Mouse (Mus musculus): ENCODE measurements around the gene Dsn1. TPM values are rescaled to one million over a fixed set of nuclear protein-coding genes. Genes with fewer than 3 reads are reported as not detected.

Dsn1 gene
- polyA plus RNA-seq, 1 experiment from 2014 or later, result 63.5 TPM

GRCm38 (mm10) chr2:157037303-157037702 lies 30.3 kb upstream of the Dsn1 start:
- DNase-seq (ENCODE audit: low spot score) (no peak), ATAC-seq (replicated peaks; ENCODE audit: insufficient number of reproducible peaks, low FRiP score, low TSS enrichment, low read depth) (no peak)
- H3K9me3 ChIP-seq (replicated peaks; ENCODE audit: control insufficient read depth, low read length), result no peaks in the 10 kb centered on the region
- no peaks in the 10 kb centered on the region for H3K27me3 ChIP-seq (ENCODE audit: control insufficient read depth, insufficient read depth, low read length)
- no peak overlapping the region for H3K9ac ChIP-seq (replicated peaks; ENCODE audit: low read length)
- peaks cover 29% of the 10 kb centered on the region for H3K36me3 ChIP-seq (replicated peaks; ENCODE audit: control insufficient read depth, insufficient read depth, low read depth, low read length)
- H3K27ac ChIP-seq (replicated peaks; ENCODE audit: low read depth, low read length), result no peak overlapping the region
- H3K4me3 ChIP-seq (ENCODE audit: low read depth, low read length), result no peak overlapping the region
- no peaks in the 10 kb centered on the region for H3K4me1 ChIP-seq (ENCODE audit: control insufficient read depth, insufficient read depth, low read length)
- 85% methylated on average over 9 of the region's 9 CpGs for WGBS
- H3K4me2 ChIP-seq (ENCODE audit: low read depth, low read length), result no peak overlapping the region

GRCm38 (mm10) chr2:157036400-157036799 lies 29.4 kb upstream of the Dsn1 start:
- Histone ChIP-seq H3K36me3 (replicated peaks; ENCODE audit: control insufficient read depth, insufficient read depth, low read depth, low read length) (peaks cover 24% of the 10 kb centered on the region), H3K4me1 (ENCODE audit: control insufficient read depth, insufficient read depth, low read length) (no peaks in the 10 kb centered on the region), H3K4me2 (ENCODE audit: low read depth, low read length) (no peak overlapping the region), H3K27ac (replicated peaks; ENCODE audit: low read depth, low read length) (no peak overlapping the region), H3K27me3 (ENCODE audit: control insufficient read depth, insufficient read depth, low read length) (no peaks in the 10 kb centered on the region), H3K9me3 (replicated peaks; ENCODE audit: control insufficient read depth, low read length) (no peaks in the 10 kb centered on the region), H3K4me3 (ENCODE audit: low read depth, low read length) (no peak overlapping the region), H3K9ac (replicated peaks; ENCODE audit: low read length) (no peak overlapping the region)
- no peak for DNase-seq (ENCODE audit: low spot score)
- WGBS, result 96% methylated on average over 8 of the region's 8 CpGs
- ATAC-seq (replicated peaks; ENCODE audit: insufficient number of reproducible peaks, low FRiP score, low TSS enrichment, low read depth), result no peak

GRCm38 (mm10) chr2:157035371-157035770 lies 28.4 kb upstream of the Dsn1 start:
- ATAC-seq (replicated peaks; ENCODE audit: insufficient number of reproducible peaks, low FRiP score, low TSS enrichment, low read depth), result no peak
- DNase-seq (ENCODE audit: low spot score), result no peak
- Histone ChIP-seq H3K36me3 (replicated peaks; ENCODE audit: control insufficient read depth, insufficient read depth, low read depth, low read length) (peaks cover 24% of the 10 kb centered on the region), H3K4me3 (ENCODE audit: low read depth, low read length) (no peak overlapping the region), H3K9ac (replicated peaks; ENCODE audit: low read length) (no peak overlapping the region), H3K27ac (replicated peaks; ENCODE audit: low read depth, low read length) (no peak overlapping the region), H3K9me3 (replicated peaks; ENCODE audit: control insufficient read depth, low read length) (no peaks in the 10 kb centered on the region), H3K4me2 (ENCODE audit: low read depth, low read length) (no peak overlapping the region), H3K4me1 (ENCODE audit: control insufficient read depth, insufficient read depth, low read length) (no peaks in the 10 kb centered on the region), H3K27me3 (ENCODE audit: control insufficient read depth, insufficient read depth, low read length) (no peaks in the 10 kb centered on the region)
- WGBS, result 83% methylated on average over 7 of the region's 7 CpGs

- peak; percentile 83 for DNase-seq (ENCODE audit: low spot score)
- peaks cover 48% of the 10 kb centered on the region for H3K36me3 ChIP-seq (replicated peaks; ENCODE audit: control insufficient read depth, insufficient read depth, low read depth, low read length)
Observed at GRCm38 (mm10) chr2:157030804-157031203, 23.9 kb upstream of the Dsn1 start.

GRCm38 (mm10) chr2:157028261-157028660 lies 21.3 kb upstream of the Dsn1 start:
- 87% methylated on average over 4 of the region's 4 CpGs for WGBS

More at GRCm38 (mm10) chr2:157030804-157031203, 23.9 kb upstream of the Dsn1 start:
- Histone ChIP-seq H3K27me3 (ENCODE audit: control insufficient read depth, insufficient read depth, low read length) (no peaks in the 10 kb centered on the region), H3K4me1 (ENCODE audit: control insufficient read depth, insufficient read depth, low read length) (no peaks in the 10 kb centered on the region), H3K27ac (replicated peaks; ENCODE audit: low read depth, low read length) (no peak overlapping the region), H3K9ac (replicated peaks; ENCODE audit: low read length) (no peak overlapping the region), H3K9me3 (replicated peaks; ENCODE audit: control insufficient read depth, low read length) (no peaks in the 10 kb centered on the region), H3K4me3 (ENCODE audit: low read depth, low read length) (no peak overlapping the region), H3K4me2 (ENCODE audit: low read depth, low read length) (no peak overlapping the region)
- ATAC-seq (replicated peaks; ENCODE audit: insufficient number of reproducible peaks, low FRiP score, low TSS enrichment, low read depth), result 0 out of 2 replicates have a peak, but pooled peaks have one; percentile 30
- 46% methylated on average over 9 of the region's 9 CpGs for WGBS

GRCm38 (mm10) chr2:157027106-157028008 lies 20.4 kb upstream of the Dsn1 start:
- H3K4me3 ChIP-seq (ENCODE audit: low read depth, low read length), result no peak overlapping the region
- peaks cover 57% of the 10 kb centered on the region for H3K36me3 ChIP-seq (replicated peaks; ENCODE audit: control insufficient read depth, insufficient read depth, low read depth, low read length)
- H3K27me3 ChIP-seq (ENCODE audit: control insufficient read depth, insufficient read depth, low read length), result no peaks in the 10 kb centered on the region
- WGBS, result 87% methylated on average over 21 of the region's 21 CpGs
- H3K9ac ChIP-seq (replicated peaks; ENCODE audit: low read length), result no peak overlapping the region
- no peaks in the 10 kb centered on the region for H3K4me1 ChIP-seq (ENCODE audit: control insufficient read depth, insufficient read depth, low read length)
- no peak overlapping the region for H3K27ac ChIP-seq (replicated peaks; ENCODE audit: low read depth, low read length)
- DNase-seq (ENCODE audit: low spot score), result no peak
- no peak overlapping the region for H3K4me2 ChIP-seq (ENCODE audit: low read depth, low read length)
- ATAC-seq (replicated peaks; ENCODE audit: insufficient number of reproducible peaks, low FRiP score, low TSS enrichment, low read depth), result no peak
- no peaks in the 10 kb centered on the region for H3K9me3 ChIP-seq (replicated peaks; ENCODE audit: control insufficient read depth, low read length)

More at GRCm38 (mm10) chr2:157028261-157028660, 21.3 kb upstream of the Dsn1 start:
- Histone ChIP-seq H3K27ac (replicated peaks; ENCODE audit: low read depth, low read length) (no peak overlapping the region), H3K4me2 (ENCODE audit: low read depth, low read length) (no peak overlapping the region), H3K27me3 (ENCODE audit: control insufficient read depth, insufficient read depth, low read length) (no peaks in the 10 kb centered on the region), H3K4me1 (ENCODE audit: control insufficient read depth, insufficient read depth, low read length) (no peaks in the 10 kb centered on the region), H3K36me3 (replicated peaks; ENCODE audit: control insufficient read depth, insufficient read depth, low read depth, low read length) (peaks cover 55% of the 10 kb centered on the region), H3K4me3 (ENCODE audit: low read depth, low read length) (no peak overlapping the region), H3K9ac (replicated peaks; ENCODE audit: low read length) (no peak overlapping the region), H3K9me3 (replicated peaks; ENCODE audit: control insufficient read depth, low read length) (no peaks in the 10 kb centered on the region)
- ATAC-seq (replicated peaks; ENCODE audit: insufficient number of reproducible peaks, low FRiP score, low TSS enrichment, low read depth) (no peak), DNase-seq (ENCODE audit: low spot score) (no peak)

GRCm38 (mm10) chr2:157021156-157021555 lies 14.2 kb upstream of the Dsn1 start:
- Histone ChIP-seq H3K27ac (replicated peaks; ENCODE audit: low read depth, low read length) (no peak overlapping the region), H3K4me1 (ENCODE audit: control insufficient read depth, insufficient read depth, low read length) (no peaks in the 10 kb centered on the region), H3K4me2 (ENCODE audit: low read depth, low read length) (no peak overlapping the region), H3K36me3 (replicated peaks; ENCODE audit: control insufficient read depth, insufficient read depth, low read depth, low read length) (peaks cover 52% of the 10 kb centered on the region), H3K9me3 (replicated peaks; ENCODE audit: control insufficient read depth, low read length) (no peaks in the 10 kb centered on the region), H3K27me3 (ENCODE audit: control insufficient read depth, insufficient read depth, low read length) (no peaks in the 10 kb centered on the region), H3K4me3 (ENCODE audit: low read depth, low read length) (no peak overlapping the region), H3K9ac (replicated peaks; ENCODE audit: low read length) (no peak overlapping the region)
- DNase-seq (ENCODE audit: low spot score), result no peak
- ATAC-seq (replicated peaks; ENCODE audit: insufficient number of reproducible peaks, low FRiP score, low TSS enrichment, low read depth), result no peak
- WGBS, result 94% methylated on average over 16 of the region's 16 CpGs

GRCm38 (mm10) chr2:157019228-157019627 lies 12.3 kb upstream of the Dsn1 start:
- ATAC-seq (replicated peaks; ENCODE audit: insufficient number of reproducible peaks, low FRiP score, low TSS enrichment, low read depth) (no peak), DNase-seq (ENCODE audit: low spot score) (no peak)
- H3K36me3 ChIP-seq (replicated peaks; ENCODE audit: control insufficient read depth, insufficient read depth, low read depth, low read length), result peaks cover 43% of the 10 kb centered on the region
- no peaks in the 10 kb centered on the region for H3K9me3 ChIP-seq (replicated peaks; ENCODE audit: control insufficient read depth, low read length)
- no peak overlapping the region for H3K4me2 ChIP-seq (ENCODE audit: low read depth, low read length)
- no peaks in the 10 kb centered on the region for H3K4me1 ChIP-seq (ENCODE audit: control insufficient read depth, insufficient read depth, low read length)
- no peaks in the 10 kb centered on the region for H3K27me3 ChIP-seq (ENCODE audit: control insufficient read depth, insufficient read depth, low read length)
- H3K9ac ChIP-seq (replicated peaks; ENCODE audit: low read length), result no peak overlapping the region
- WGBS, result 96% methylated on average over 4 of the region's 4 CpGs
- no peak overlapping the region for H3K27ac ChIP-seq (replicated peaks; ENCODE audit: low read depth, low read length)
- no peak overlapping the region for H3K4me3 ChIP-seq (ENCODE audit: low read depth, low read length)

Measured in embryonic facial prominence, embryonic 11.5 days (tissue).